Mouse (Mus musculus) inflammation-experienced regulatory T-cells, adult 6 months (primary cell): Measurements from ENCODE around the gene Bst2. TPM values are rescaled to one million over a fixed set of nuclear protein-coding genes. Genes with fewer than 3 reads are reported as not detected.

Experiments
- polyA plus RNA-seq, 3 experiments: library from polyadenylated mRNA; unstranded; fragments of 100-300 nt; shearing (Covaris generic); gene quantifications; one replicate each; pipeline ENCODE4 v1.2.1; 2017

Bst2 gene
- polyA plus RNA-seq, 3 experiments from 2014 or later: 52.2 to 66.6 (median 61.8) TPM

Other genes starting within 250 kb of the Bst2 start
- gene Use1, start 170.6 kb downstream of the Bst2 start, polyA plus RNA-seq: 100 to 1,000 TPM; 185 to 341 (median 339) TPM
- 1 to 10 TPM; 3.3 to 4.7 (median 4.5) TPM for gene Ocel1, start 166.2 kb downstream of the Bst2 start, polyA plus RNA-seq
- gene Nr2f6, start 155.5 kb downstream of the Bst2 start, polyA plus RNA-seq: 1 to 10 TPM in 2 of 3 experiments, under 1 TPM in 1; 0.93 to 2.4 (median 1.1) TPM
- gene Ushbp1, start 141.7 kb downstream of the Bst2 start, polyA plus RNA-seq: under 1 TPM in 2 of 3 experiments, not detected in 1; 0.13 to 0.21 TPM
- gene Babam1, start 140.6 kb downstream of the Bst2 start, polyA plus RNA-seq: 10 to 100 TPM; 52.0 to 70.5 (median 54.7) TPM
- 1 to 10 TPM in 2 of 3 experiments, under 1 TPM in 1; 0.62 to 4.9 (median 1.2) TPM for gene Ankle1, start 131.4 kb downstream of the Bst2 start, polyA plus RNA-seq
- gene Abhd8, start 73.8 kb downstream of the Bst2 start, polyA plus RNA-seq: 10 to 100 TPM; 21.0 to 24.0 (median 23.1) TPM
- gene Mrpl34, start 72.5 kb downstream of the Bst2 start, polyA plus RNA-seq: 10 to 100 TPM; 68.3 to 83.2 (median 80.6) TPM
- 10 to 100 TPM; 24.3 to 40.4 (median 25.5) TPM for gene Dda1, start 68.3 kb downstream of the Bst2 start, polyA plus RNA-seq
- gene Ano8, start 51.5 kb downstream of the Bst2 start, polyA plus RNA-seq: under 1 TPM in 2 of 3 experiments, not detected in 1; 0.11 to 0.31 TPM
- 1 to 10 TPM; 2.6 to 6.5 (median 3.4) TPM for gene Gtpbp3, start 49.4 kb downstream of the Bst2 start, polyA plus RNA-seq
- not detected for gene Plvap, start 25.7 kb downstream of the Bst2 start, polyA plus RNA-seq
- not detected for gene Ccdc194, start 11.7 kb downstream of the Bst2 start, polyA plus RNA-seq
- 10 to 100 TPM; 38.1 to 75.7 (median 43.5) TPM for gene Mvb12a, start 5.5 kb upstream of the Bst2 start, polyA plus RNA-seq
- gene Tmem221, start 21.4 kb upstream of the Bst2 start, polyA plus RNA-seq: 1 to 10 TPM in 1 of 3 experiments, under 1 TPM in 1, not detected in 1; 0.97 to 2.1 TPM
- gene Nxnl1, start 29.1 kb upstream of the Bst2 start, polyA plus RNA-seq: under 1 TPM in 1 of 3 experiments, not detected in 2; 0.13 TPM
- gene Slc27a1, start 31.4 kb upstream of the Bst2 start, polyA plus RNA-seq: 1 to 10 TPM; 4.5 to 8.6 (median 5.8) TPM
- gene Pgls, start 54.7 kb upstream of the Bst2 start, polyA plus RNA-seq: 10 to 100 TPM; 52.1 to 61.7 (median 60.1) TPM
- 1 to 10 TPM; 1.5 to 2.0 (median 1.7) TPM for gene Fam129c, start 60.2 kb upstream of the Bst2 start, polyA plus RNA-seq
- 10 to 100 TPM in 2 of 3 experiments, 1 to 10 TPM in 1; 8.7 to 14.8 (median 13.6) TPM for gene Colgalt1, start 73.5 kb upstream of the Bst2 start, polyA plus RNA-seq
- under 1 TPM; 0.42 to 0.67 (median 0.54) TPM for gene Unc13a, start 134.3 kb upstream of the Bst2 start, polyA plus RNA-seq
- 10 to 100 TPM; 18.9 to 30.3 (median 22.5) TPM for gene Jak3, start 138.8 kb upstream of the Bst2 start, polyA plus RNA-seq
- gene Insl3, start 151.8 kb upstream of the Bst2 start, polyA plus RNA-seq: 10 to 100 TPM; 11.7 to 25.4 (median 22.8) TPM
- 1 to 10 TPM; 2.8 to 5.6 (median 4.3) TPM for gene B3gnt3, start 164.3 kb upstream of the Bst2 start, polyA plus RNA-seq
- 10 to 100 TPM; 37.6 to 66.4 (median 54.3) TPM for gene Fcho1, start 188.3 kb upstream of the Bst2 start, polyA plus RNA-seq